Mouse (Mus musculus) C2C12 (cell line): ENCODE measurements around the gene Tex13b.

ENCODE experiments used
- CEBPB ChIP-seq: IDR thresholded peaks from one replicate; pipeline ENCODE4 v1.6.1; 2011; ENCODE audit warnings: low read depth, mild to moderate bottlenecking, control low read depth, moderate library complexity
- CTCF ChIP-seq: IDR thresholded peaks from one replicate; pipeline ENCODE4 v1.5.1; 2011; ENCODE audit not compliant: control insufficient read depth, insufficient read depth, insufficient read length
- MYOD1 ChIP-seq: IDR thresholded peaks from one replicate; pipeline ENCODE4 v1.6.1; 2011; ENCODE audit warnings: low read depth; ENCODE audit not compliant: control insufficient read depth, insufficient read length
- MYOG ChIP-seq: IDR thresholded peaks from one replicate; pipeline ENCODE4 v1.6.1; 2011; ENCODE audit not compliant: control insufficient read depth, insufficient read length; ENCODE audit errors: extremely low read depth
- USF1 ChIP-seq: IDR thresholded peaks from one replicate; pipeline ENCODE4 v1.6.1; 2011; ENCODE audit warnings: low read depth, mild to moderate bottlenecking, control low read depth, moderate library complexity

DNA sequence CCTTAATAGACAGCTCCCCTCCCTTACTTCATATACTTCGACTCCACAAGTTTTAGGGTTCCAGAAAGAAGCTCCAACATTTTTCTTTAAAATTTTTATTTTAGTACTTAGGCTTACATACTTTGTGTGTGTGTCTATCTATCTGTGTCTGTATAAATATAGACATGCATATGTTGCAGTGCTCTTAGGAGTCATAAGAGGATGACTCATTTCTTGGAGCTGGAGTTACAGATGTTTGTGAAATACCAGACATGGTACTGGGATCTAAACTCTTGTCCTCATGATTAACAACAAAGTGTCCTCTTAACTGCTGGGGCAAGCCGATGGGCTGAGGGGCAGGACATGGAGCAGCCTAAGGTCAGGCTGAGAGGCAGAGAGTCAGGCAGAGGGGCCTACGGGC lies 24.8 kb upstream of the Tex13b start:
- TF ChIP-seq CTCF (no peak), MYOD1 (no peak), MYOG (no peak), USF1 (no peak), CEBPB (no peak)
